13 mouse cellular contexts compared by ENCODE assay signal in the genomic region with DNA sequence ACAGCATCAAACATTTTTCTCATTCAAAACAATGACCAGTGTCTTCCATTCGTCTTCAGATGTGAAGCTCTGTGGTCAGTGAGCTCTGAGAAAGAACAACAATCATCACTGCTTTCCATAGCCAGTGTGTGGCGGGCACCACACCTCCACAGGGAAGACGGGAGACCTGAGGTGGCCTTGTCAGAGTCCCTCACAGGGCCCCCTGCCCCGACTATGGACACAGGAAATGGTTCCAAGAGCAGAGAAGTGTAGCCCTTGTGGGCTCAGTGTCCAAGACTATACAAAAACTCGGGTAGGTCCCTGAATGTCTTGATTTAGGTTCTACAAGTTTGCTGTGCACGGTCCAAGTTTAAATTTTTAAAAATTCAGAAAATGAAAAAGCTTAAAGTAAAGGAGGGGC.
"Had no signal": no experiment of that assay in that cellular context is flagged by ENCODE, and none has a peak within 500 bp of the region (broad histone marks: within the 10 kb centered on the region; RNA-seq: fewer than 3 reads in every experiment).

No protein-coding gene starts in this region.

- H3K4me3 ChIP-seq: layer of hippocampus, adult 2 months; limb, embryonic 10.5 days; limb, embryonic 13.5 days had no signal

- H3K4me2 ChIP-seq: limb, embryonic 13.5 days; lung, embryonic 14.5 days; midbrain, embryonic 11.5 days had no signal

- H3K36me3 ChIP-seq: limb, embryonic 13.5 days had no signal

- H3K9me3 ChIP-seq: limb, embryonic 10.5 days; limb, embryonic 13.5 days had no signal

- H3K9ac ChIP-seq: limb, embryonic 13.5 days; liver, embryonic 14.5 days; liver, postnatal 0 days; lung, embryonic 14.5 days had no signal

- ATAC-seq: inflammation-experienced regulatory T-cells, adult 6 months; liver, postnatal 0 days had no signal

- H3K27me3 ChIP-seq: limb, embryonic 13.5 days had no signal

- DNase-seq: layer of hippocampus, adult 9-11 months; liver, postnatal 0 days; lung, postnatal 10 days; lung, postnatal 36 days; thymus, adult 18-20 months; thymus, postnatal 36 days had no signal

- H3K27ac ChIP-seq: layer of hippocampus, adult 2 months; liver, embryonic 14.5 days had no signal
